Mouse (Mus musculus) heart, postnatal 0 days (tissue): ENCODE measurements at regions not wholly inside any gene's neighbourhood (a gene's known extent, or its start where the extent isn't known, plus 50 kb on each side); places are given as distances from the start of the nearest gene placed in this dataset.

Source experiments
- ATAC-seq: fragments of 200-750 bp; cut with Nextera tagmentation; 2 replicates; pipeline ENCODE4 v1.8.0; 2017; ENCODE audit warnings: low read depth, moderate number of reproducible peaks, moderate library complexity; ENCODE audit not compliant: insufficient read depth
- DNase-seq: peaks from one replicate; pipeline ENCODE4 v3.0.0-alpha.2; 2016; ENCODE audit warnings: low spot score
- H3K27ac ChIP-seq: fragments of 300-500 bp; sonication (generic); 2 replicates; pipeline ENCODE4 v1.5.1; 2014; ENCODE audit warnings: low read depth, mild to moderate bottlenecking
- H3K27me3 ChIP-seq: fragments of 300-500 bp; sonication (generic); 2 replicates; pipeline ENCODE4 v1.6.1; 2014; ENCODE audit warnings: low read length, mixed read lengths; ENCODE audit not compliant: control insufficient read depth, insufficient read depth
- H3K36me3 ChIP-seq: fragments of 300-500 bp; sonication (generic); replicated peaks from 2 replicates; pipeline ENCODE4 v1.6.1; 2014; ENCODE audit warnings: low read length, mixed read lengths; ENCODE audit not compliant: control insufficient read depth, insufficient read depth
- H3K4me1 ChIP-seq: fragments of 300-500 bp; sonication (generic); 2 replicates; pipeline ENCODE4 v1.6.1; 2014; ENCODE audit warnings: antibody characterized with exemption; ENCODE audit not compliant: control insufficient read depth, insufficient read depth
- H3K4me2 ChIP-seq: fragments of 300-500 bp; sonication (generic); 2 replicates; pipeline ENCODE4 v1.6.1; 2014; ENCODE audit warnings: low read depth, mild to moderate bottlenecking, low read length, moderate library complexity
- H3K4me3 ChIP-seq: fragments of 300-500 bp; sonication (generic); 2 replicates; pipeline ENCODE4 v1.5.1; 2014; ENCODE audit warnings: low read depth, low read length
- H3K9ac ChIP-seq: fragments of 300-500 bp; sonication (generic); replicated peaks from 2 replicates; pipeline ENCODE4 v1.6.1; 2014; ENCODE audit warnings: low read depth, low read length, mixed read lengths
- H3K9me3 ChIP-seq: fragments of 300-500 bp; sonication (generic); replicated peaks from 2 replicates; pipeline ENCODE4 v1.6.1; 2016; ENCODE audit warnings: low read length; ENCODE audit not compliant: control insufficient read depth
- CTCF ChIP-seq: IDR thresholded peaks from 2 replicates; pipeline ENCODE4 v1.5.1; 2016; ENCODE audit warnings: antibody characterized with exemption, control low read depth, low read depth
- EP300 ChIP-seq: IDR thresholded peaks from 2 replicates; pipeline ENCODE4 v1.6.1; 2016; ENCODE audit warnings: antibody characterized with exemption, low read depth

DNA sequence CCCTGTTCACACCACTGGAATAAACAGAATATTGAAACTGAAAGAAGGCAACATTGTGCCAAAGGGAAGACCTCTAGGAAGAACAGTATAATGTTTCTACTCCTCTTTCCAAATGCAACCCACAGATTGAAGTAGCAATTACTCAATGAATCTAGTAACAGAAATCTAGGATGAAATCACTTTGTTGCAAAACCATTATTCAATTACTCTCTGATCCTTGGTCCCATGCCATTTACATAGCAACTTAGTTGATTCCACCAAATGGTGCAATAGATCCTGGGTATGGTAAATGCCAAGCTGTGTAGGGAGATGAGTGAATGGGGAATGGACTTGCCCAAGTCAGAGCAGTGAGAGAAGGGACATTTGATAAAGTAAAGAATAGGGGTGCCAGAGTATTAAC lies 545.8 kb upstream of the Cpeb2 start:
- TF ChIP-seq EP300 (no peak), CTCF (no peak)
- no peak for ATAC-seq
- no peaks in the 10 kb centered on the region for H3K27me3 ChIP-seq

More for the DNA sequence above, 545.8 kb upstream of the Cpeb2 start:
- H3K4me2 ChIP-seq, result no peak overlapping the region
- no peak overlapping the region for H3K9ac ChIP-seq
- DNase-seq, result no peak
- H3K36me3 ChIP-seq, result no peaks in the 10 kb centered on the region
- H3K9me3 ChIP-seq, result no peaks in the 10 kb centered on the region
- H3K4me3 ChIP-seq, result no peak overlapping the region
- no peak overlapping the region for H3K27ac ChIP-seq
- no peaks in the 10 kb centered on the region for H3K4me1 ChIP-seq
